Mouse (Mus musculus): Measurements from ENCODE around the gene Coq6. TPM values are rescaled to one million over a fixed set of nuclear protein-coding genes. Genes with fewer than 3 reads are reported as not detected.
"Not testable (repeated sequence)": the region's sequence is repeated elsewhere in the genome, so short reads cannot be mapped to it uniquely, and the experiment has no call there.

The Coq6 gene
- 23.7 and 31.8 TPM in 2 replicates for polyA plus RNA-seq (2012; rRNA removed)

GRCm38 (mm10) chr12:84361555-84362489, at the start of gene Coq6, which contains the start of gene Fam161b:
Gene Coq6, plus strand, starts transcription at chr12:84361657.
Gene Fam161b, minus strand, starts transcription at chr12:84361833.
- peak; percentile 89 for DNase-seq
- no peaks in the 10 kb centered on the region; the same call in 1 of the 2 replicates for H3K4me1 ChIP-seq (ENCODE audit: control insufficient read depth, insufficient read depth, low read length)
- H3K4me3 ChIP-seq (replicated peaks; ENCODE audit: extremely low read depth, low read depth, low read length), result peak within 1 kb of the TSS; percentile 98
- WGBS, result under 1% methylated on average over 51 of the region's 51 CpGs
- TF ChIP-seq CTCF (IDR thresholded peaks at IDR 0.05; ENCODE audit: insufficient read depth, low read length), result no peak
- TF ChIP-seq POLR2A (IDR thresholded peaks at IDR 0.05; ENCODE audit: borderline replicate concordance, extremely low read depth, low read depth, low read length), result 0 out of 2 replicates have a peak, but pooled peaks have one; percentile 41

DNA sequence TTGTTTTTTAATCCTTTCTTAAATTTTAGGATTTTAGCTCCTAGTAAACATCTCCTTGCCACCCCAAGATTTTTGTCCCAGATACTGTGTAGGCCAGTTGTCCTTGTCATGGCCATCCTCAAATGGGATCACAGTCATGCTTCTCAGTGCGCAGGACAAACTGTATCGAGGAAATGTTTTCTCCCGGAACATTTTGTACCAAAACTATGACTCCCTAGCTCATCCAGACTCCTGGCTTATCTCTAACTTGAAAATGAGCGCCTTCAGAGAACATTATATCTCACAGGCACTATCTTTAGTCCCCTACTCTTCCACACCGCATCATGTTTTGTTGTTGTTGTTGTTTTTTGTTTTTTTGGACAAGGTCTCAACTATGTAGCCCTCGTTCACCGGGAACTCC, 45.5 kb upstream of the Coq6 start:
- 24% methylated on average over 7 of the region's 7 CpGs for WGBS
- TF ChIP-seq CTCF (IDR thresholded peaks at IDR 0.05; ENCODE audit: insufficient read depth, low read length), result no peak
- Histone ChIP-seq H3K4me3 (replicated peaks; ENCODE audit: extremely low read depth, low read depth, low read length) (peak overlapping the region; percentile 94), H3K4me1 (ENCODE audit: control insufficient read depth, insufficient read depth, low read length) (peaks cover 7% of the 10 kb centered on the region)
- no peak for DNase-seq

GRCm38 (mm10) chr12:84316721-84317621, 44.5 kb upstream of the Coq6 start, which contains the start of gene Zfp410:
Gene Zfp410, plus strand, starts transcription at chr12:84316852.
- peak; percentile 66; the same call in 1 of the 2 replicates for TF ChIP-seq POLR2A (IDR thresholded peaks at IDR 0.05; ENCODE audit: borderline replicate concordance, extremely low read depth, low read depth, low read length)
- TF ChIP-seq CTCF (IDR thresholded peaks at IDR 0.05; ENCODE audit: insufficient read depth, low read length), result no peak
- Histone ChIP-seq H3K4me3 (replicated peaks; ENCODE audit: extremely low read depth, low read depth, low read length) (peak within 1 kb of the TSS; percentile 94), H3K4me1 (ENCODE audit: control insufficient read depth, insufficient read depth, low read length) (peaks cover 7% of the 10 kb centered on the region)
- peak; percentile 83 for DNase-seq
- WGBS, result under 1% methylated on average over 77 of the region's 77 CpGs

- H3K4me1 ChIP-seq (ENCODE audit: control insufficient read depth, insufficient read depth, low read length), result no peaks in the 10 kb centered on the region; the same call in 1 of the 2 replicates
- no peak for DNase-seq
- WGBS, result 31% methylated on average over 4 of the region's 4 CpGs
- TF ChIP-seq POLR2A (IDR thresholded peaks at IDR 0.05; ENCODE audit: borderline replicate concordance, extremely low read depth, low read depth, low read length) (no peak), CTCF (IDR thresholded peaks at IDR 0.05; ENCODE audit: insufficient read depth, low read length) (no peak)
- no peak overlapping the region for H3K4me3 ChIP-seq (replicated peaks; ENCODE audit: extremely low read depth, low read depth, low read length)
These were observed 34.3 kb upstream of the Coq6 start for GRCm38 (mm10) chr12:84327111-84327512.

DNA sequence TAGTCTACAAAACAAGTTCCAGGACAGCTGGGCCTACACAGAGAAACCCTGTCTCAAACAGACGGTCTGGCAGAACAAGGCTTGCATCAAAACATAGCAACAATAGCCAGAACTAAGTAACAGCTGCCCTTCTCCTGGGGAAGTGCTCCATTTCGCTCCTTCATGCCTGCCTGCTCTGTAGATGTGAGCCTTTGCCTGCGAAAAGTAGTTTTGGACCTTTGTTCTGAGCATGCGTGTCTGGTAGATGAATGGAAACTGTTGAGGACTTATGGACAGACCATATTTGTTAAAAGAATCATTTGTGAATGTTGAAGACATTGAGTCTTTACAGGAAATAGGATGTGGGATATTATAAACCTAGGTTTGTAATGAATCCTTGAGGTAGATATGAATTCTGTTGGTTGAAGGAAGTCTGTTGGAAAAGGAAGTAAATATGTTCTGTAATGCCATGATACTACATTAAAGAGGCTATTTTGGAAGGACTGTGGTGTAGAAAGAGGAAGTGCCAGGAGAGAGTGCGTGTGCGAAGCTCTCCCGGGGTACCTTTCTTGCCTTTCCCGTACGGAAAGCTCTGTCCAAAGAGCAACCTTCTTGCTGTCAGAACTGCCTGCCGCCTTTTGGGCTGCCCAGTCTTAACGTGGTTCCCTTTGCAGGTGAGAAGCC, 24.4 kb upstream of the Coq6 start:
- WGBS, result 74% methylated on average over 11 of the region's 11 CpGs
- DNase-seq, result no peak
- TF ChIP-seq CTCF (IDR thresholded peaks at IDR 0.05; ENCODE audit: insufficient read depth, low read length) (no peak), POLR2A (IDR thresholded peaks at IDR 0.05; ENCODE audit: borderline replicate concordance, extremely low read depth, low read depth, low read length) (no peak)
- H3K4me3 ChIP-seq (replicated peaks; ENCODE audit: extremely low read depth, low read depth, low read length), result no peak overlapping the region
- H3K4me1 ChIP-seq (ENCODE audit: control insufficient read depth, insufficient read depth, low read length), result no peaks in the 10 kb centered on the region

GRCm38 (mm10) chr12:84347192-84347591, 14.3 kb upstream of the Coq6 start:
- TF ChIP-seq POLR2A (IDR thresholded peaks at IDR 0.05; ENCODE audit: borderline replicate concordance, extremely low read depth, low read depth, low read length), result no peak
- peak; percentile 57 for TF ChIP-seq CTCF (IDR thresholded peaks at IDR 0.05; ENCODE audit: insufficient read depth, low read length)
- Histone ChIP-seq H3K4me3 (replicated peaks; ENCODE audit: extremely low read depth, low read depth, low read length) (no peak overlapping the region), H3K4me1 (ENCODE audit: control insufficient read depth, insufficient read depth, low read length) (no peaks in the 10 kb centered on the region)
- DNase-seq, result peak; percentile 20
- WGBS, result 49% methylated on average over 2 of the region's 2 CpGs

- not testable (repeated sequence) for H3K4me1 ChIP-seq (ENCODE audit: control insufficient read depth, insufficient read depth, low read length); H3K4me3 ChIP-seq (replicated peaks; ENCODE audit: extremely low read depth, low read depth, low read length); DNase-seq
- WGBS, result 79% methylated on average over 2 of the region's 2 CpGs
These were observed 2.8 kb upstream of the Coq6 start for GRCm38 (mm10) chr12:84358699-84359098.

GRCm38 (mm10) chr12:84362872-84363271, 1.4 kb downstream of the Coq6 start:
- no peak for TF ChIP-seq POLR2A (IDR thresholded peaks at IDR 0.05; ENCODE audit: borderline replicate concordance, extremely low read depth, low read depth, low read length)
- TF ChIP-seq CTCF (IDR thresholded peaks at IDR 0.05; ENCODE audit: insufficient read depth, low read length), result no peak
- 23% methylated on average over 2 of the region's 2 CpGs for WGBS
- Histone ChIP-seq H3K4me3 (replicated peaks; ENCODE audit: extremely low read depth, low read depth, low read length) (no peak overlapping the region), H3K4me1 (ENCODE audit: control insufficient read depth, insufficient read depth, low read length) (no peaks in the 10 kb centered on the region; the same call in 1 of the 2 replicates)
- DNase-seq, result no peak

GRCm38 (mm10) chr12:84364291-84364690, 2.8 kb downstream of the Coq6 start:
- TF ChIP-seq CTCF (IDR thresholded peaks at IDR 0.05; ENCODE audit: insufficient read depth, low read length) (no peak), POLR2A (IDR thresholded peaks at IDR 0.05; ENCODE audit: borderline replicate concordance, extremely low read depth, low read depth, low read length) (no peak)
- WGBS, result 80% methylated on average over 9 of the region's 9 CpGs
- DNase-seq, result no peak

More at GRCm38 (mm10) chr12:84364291-84364690, 2.8 kb downstream of the Coq6 start:
- Histone ChIP-seq H3K4me1 (ENCODE audit: control insufficient read depth, insufficient read depth, low read length) (no peaks in the 10 kb centered on the region; the same call in 1 of the 2 replicates), H3K4me3 (replicated peaks; ENCODE audit: extremely low read depth, low read depth, low read length) (no peak overlapping the region)

All from lung, adult 2 months (tissue).